Mouse (Mus musculus) CD4-positive, CD25-positive, alpha-beta regulatory T cell (primary cell): ENCODE data around the gene Gm6268. TPM values are rescaled to one million over a fixed set of nuclear protein-coding genes. Genes with fewer than 3 reads are reported as not detected.

ENCODE experiments used
- polyA plus RNA-seq: library from polyadenylated mRNA; unstranded; fragments of 100-300 nt; shearing (Covaris generic); gene quantifications from one replicate; pipeline ENCODE4 v1.2.1, GENCODE M21; 2017

Gene Gm6268
- not detected for polyA plus RNA-seq

DNA sequence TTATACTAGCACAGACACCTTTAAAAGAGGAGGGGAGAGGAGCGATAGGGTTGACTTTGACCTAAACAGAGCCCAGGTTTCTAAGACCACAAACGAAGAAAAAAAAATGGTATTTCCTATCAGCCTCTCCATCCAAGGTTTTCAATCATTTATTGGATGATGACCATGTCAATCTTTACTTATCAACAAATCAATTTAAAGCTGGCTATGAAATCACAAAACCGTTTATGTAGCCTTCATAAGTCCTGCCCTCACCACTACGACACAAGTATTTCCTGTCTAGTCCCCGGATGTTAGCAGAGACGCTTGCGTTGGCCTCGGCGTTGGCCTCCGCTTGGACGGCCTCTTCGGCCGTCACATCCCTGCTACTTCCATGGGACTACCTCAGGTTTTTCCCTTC, at the start of gene Gm6268:
Gene Gm6268 (plus strand): TSS at position 301 of the 400 bp plus-strand sequence.

Other genes starting within 250 kb of the Gm6268 start
- 1.2 TPM for gene Zcchc12, start 205.4 kb upstream of the Gm6268 start, polyA plus RNA-seq
- gene Lonrf3, start 72.9 kb upstream of the Gm6268 start, polyA plus RNA-seq = not detected
- not detected for gene Gm14569, start 90.5 kb downstream of the Gm6268 start, polyA plus RNA-seq
- 67.3 TPM for gene Pgrmc1, start 196.9 kb downstream of the Gm6268 start, polyA plus RNA-seq
- gene Akap17b, start 244.1 kb downstream of the Gm6268 start, polyA plus RNA-seq = 1.0 TPM